Mouse (Mus musculus) forelimb bud, embryonic 11.5 days (tissue): ENCODE measurements at regions not wholly inside any gene's neighbourhood (a gene's known extent, or its start where the extent isn't known, plus 50 kb on each side); places are given as distances from the start of the nearest gene placed in this dataset.

Experiments
- DNase-seq: peaks from one replicate; pipeline ENCODE4 v3.0.0-alpha.2; 2012; ENCODE audit warnings: low read depth, low spot score

- no peak for DNase-seq
These were observed 174.7 kb downstream of the 1700129C05Rik start for GRCm38 (mm10) chr14:58967975-58968374.

GRCm38 (mm10) chr14:58967163-58967562 is 175.5 kb downstream of the 1700129C05Rik start:
- no peak for DNase-seq

GRCm38 (mm10) chr14:58944958-58945357 is 197.7 kb downstream of the 1700129C05Rik start:
- DNase-seq = no peak

- DNase-seq = no peak
These were observed 199.4 kb downstream of the 1700129C05Rik start for GRCm38 (mm10) chr14:58943267-58943765.

GRCm38 (mm10) chr14:58939086-58939485 is 203.6 kb downstream of the 1700129C05Rik start:
- no peak for DNase-seq

GRCm38 (mm10) chr14:58938601-58938970 is 204.1 kb downstream of the 1700129C05Rik start:
- DNase-seq = no peak

GRCm38 (mm10) chr14:58937791-58938600 is 204.7 kb downstream of the 1700129C05Rik start:
- no peak for DNase-seq

GRCm38 (mm10) chr14:58937331-58937730 is 205.4 kb downstream of the 1700129C05Rik start:
- DNase-seq = no peak

- no peak for DNase-seq
These were observed 206.6 kb downstream of the 1700129C05Rik start for GRCm38 (mm10) chr14:58936131-58936530.

- DNase-seq = no peak
These were observed 224.8 kb downstream of the 1700129C05Rik start for GRCm38 (mm10) chr14:58917853-58918252.

- no peak for DNase-seq
These were observed 225.5 kb downstream of the 1700129C05Rik start for GRCm38 (mm10) chr14:58917228-58917627.

- DNase-seq = no peak
These were observed 227.8 kb downstream of the 1700129C05Rik start for GRCm38 (mm10) chr14:58914937-58915336.

- no peak for DNase-seq
These were observed 231.8 kb downstream of the 1700129C05Rik start for GRCm38 (mm10) chr14:58910846-58911245.

- peak; percentile 72 for DNase-seq
These were observed 234.8 kb downstream of the 1700129C05Rik start for GRCm38 (mm10) chr14:58907932-58908331.

GRCm38 (mm10) chr14:58907359-58907758 is 235.3 kb downstream of the 1700129C05Rik start:
- DNase-seq = no peak

GRCm38 (mm10) chr14:58906631-58907030 is 236.1 kb downstream of the 1700129C05Rik start:
- no peak for DNase-seq

GRCm38 (mm10) chr14:58868176-58868949 is 274.3 kb downstream of the 1700129C05Rik start:
- no peak for DNase-seq

GRCm38 (mm10) chr14:58867396-58868107 is 275.1 kb downstream of the 1700129C05Rik start:
- DNase-seq = peak; percentile 35

GRCm38 (mm10) chr14:58854871-58855270 is 287.8 kb downstream of the 1700129C05Rik start:
- DNase-seq = no peak

- no peak for DNase-seq
These were observed 298.1 kb downstream of the 1700129C05Rik start for GRCm38 (mm10) chr14:58844565-58844964.

GRCm38 (mm10) chr14:58842196-58842886 is 300.4 kb downstream of the 1700129C05Rik start:
- no peak for DNase-seq
